Mouse (Mus musculus) midbrain, embryonic 10.5 days (tissue): Measurements from ENCODE around the gene Nox1. TPM values are rescaled to one million over a fixed set of nuclear protein-coding genes. Genes with fewer than 3 reads are reported as not detected.
A peak's percentile ranks its signal among the peaks of the same experiment; 100 is the strongest.

Experiments used
- DNase-seq: peaks from one replicate; pipeline ENCODE4 v3.0.0-alpha.2; 2017; ENCODE audit warnings: low spot score
- H3K27ac ChIP-seq: fragments of 300-500 bp; sonication (generic); replicated peaks from 2 replicates; pipeline ENCODE4 v1.5.1; 2016; ENCODE audit warnings: mild to moderate bottlenecking
- H3K27me3 ChIP-seq: fragments of 300-500 bp; sonication (generic); 2 replicates; pipeline ENCODE4 v1.6.1; 2016; ENCODE audit warnings: low read depth, mild to moderate bottlenecking; ENCODE audit not compliant: poor library complexity, severe bottlenecking
- H3K36me3 ChIP-seq: fragments of 300-500 bp; sonication (generic); 2 replicates; pipeline ENCODE4 v1.6.1; 2016; ENCODE audit warnings: mild to moderate bottlenecking, moderate library complexity
- H3K4me1 ChIP-seq: fragments of 300-500 bp; sonication (generic); 2 replicates; pipeline ENCODE4 v1.6.1; 2016
- H3K4me3 ChIP-seq: fragments of 300-500 bp; sonication (generic); 2 replicates; pipeline ENCODE4 v1.5.1; 2016; ENCODE audit warnings: mild to moderate bottlenecking, moderate library complexity
- H3K9me3 ChIP-seq: fragments of 300-500 bp; sonication (generic); replicated peaks from 2 replicates; pipeline ENCODE4 v1.6.1; 2016; ENCODE audit warnings: mild to moderate bottlenecking
- WGBS: fragments of 180-500 bp; shearing (Covaris S2); methylation state at CpG from one replicate; pipeline ENCODE4 v1.1.7; 2016; 5-methylcytosine and 5-hydroxymethylcytosine counted together
- microRNA-seq: library from miRNA; unstranded; fragments of <30 nt; microRNA quantifications from one replicate; pipeline ENCODE4, GENCODE M21; 2017
- polyA plus RNA-seq: library from polyadenylated mRNA; unstranded; fragments of >200 nt; fragmentation: Nextera tagmentation; extraction: Ambion mirVana; gene quantifications from 2 replicates; pipeline ENCODE4 v1.2.1, GENCODE M21; 2016

Gene Nox1
- polyA plus RNA-seq, 1 experiment from 2014 or later = not detected

- WGBS = 72% methylated on average over 2 of the region's 2 CpGs
- H3K27ac ChIP-seq = no peak overlapping the region
- no peak for DNase-seq
- no peak overlapping the region for H3K4me3 ChIP-seq
- H3K9me3 ChIP-seq = no peaks in the 10 kb centered on the region
- H3K4me1 ChIP-seq = no peaks in the 10 kb centered on the region
- H3K36me3 ChIP-seq = no peaks in the 10 kb centered on the region
- H3K27me3 ChIP-seq = peaks cover 43% of the 10 kb centered on the region
Measured at GRCm38 (mm10) chrX:134102641-134103040, 119.1 kb downstream of the Nox1 start.

GRCm38 (mm10) chrX:134085453-134085852 is 136.3 kb downstream of the Nox1 start:
- no peak overlapping the region for H3K4me3 ChIP-seq
- H3K27ac ChIP-seq = no peak overlapping the region
- peaks cover 41% of the 10 kb centered on the region for H3K36me3 ChIP-seq
- no peaks in the 10 kb centered on the region for H3K9me3 ChIP-seq
- DNase-seq = no peak
- H3K27me3 ChIP-seq = peaks cover 44% of the 10 kb centered on the region
- 58% methylated on average over 1 of the region's 1 CpGs for WGBS
- H3K4me1 ChIP-seq = no peaks in the 10 kb centered on the region

- H3K4me1 ChIP-seq = peaks cover 8% of the 10 kb centered on the region
- H3K9me3 ChIP-seq = peaks cover 4% of the 10 kb centered on the region; the same call in 1 of the 2 replicates
- no peak for DNase-seq
- peak overlapping the region; percentile 69 for H3K4me3 ChIP-seq
- 15% methylated on average over 10 of the region's 10 CpGs for WGBS
- H3K27me3 ChIP-seq = peaks cover 43% of the 10 kb centered on the region
- peaks cover 36% of the 10 kb centered on the region for H3K36me3 ChIP-seq
- H3K27ac ChIP-seq = peak overlapping the region; percentile 93
Measured at GRCm38 (mm10) chrX:134059764-134060163, 162.0 kb downstream of the Nox1 start.

GRCm38 (mm10) chrX:134058987-134059712 is 162.6 kb downstream of the Nox1 start, which contains the start of gene Cstf2:
Gene Cstf2, plus strand, starts transcription at chrX:134059187.
- Histone ChIP-seq H3K4me3 (peak within 1 kb of the TSS; percentile 69), H3K36me3 (peaks cover 30% of the 10 kb centered on the region), H3K27ac (peak within 1 kb of the TSS; percentile 93), H3K9me3 (peaks cover 4% of the 10 kb centered on the region; the same call in 1 of the 2 replicates), H3K4me1 (peaks cover 8% of the 10 kb centered on the region), H3K27me3 (peaks cover 41% of the 10 kb centered on the region)
- WGBS = 20% methylated on average over 69 of the region's 77 CpGs
- peak; percentile 91 for DNase-seq

GRCm38 (mm10) chrX:134058040-134058875 is 163.5 kb downstream of the Nox1 start:
- Histone ChIP-seq H3K27ac (no peak overlapping the region; the same call in 1 of the 2 replicates), H3K27me3 (peaks cover 47% of the 10 kb centered on the region)

GRCm38 (mm10) chrX:134056897-134057296 is 164.9 kb downstream of the Nox1 start:
- Histone ChIP-seq H3K36me3 (peaks cover 13% of the 10 kb centered on the region), H3K27ac (no peak overlapping the region), H3K9me3 (peaks cover 4% of the 10 kb centered on the region; the same call in 1 of the 2 replicates), H3K4me1 (peaks cover 8% of the 10 kb centered on the region), H3K27me3 (peaks cover 49% of the 10 kb centered on the region), H3K4me3 (no peak overlapping the region)
- DNase-seq = no peak
- WGBS = 80% methylated on average over 2 of the region's 2 CpGs

More at GRCm38 (mm10) chrX:134058040-134058875, 163.5 kb downstream of the Nox1 start:
- H3K36me3 ChIP-seq = peaks cover 26% of the 10 kb centered on the region
- DNase-seq = no peak
- peaks cover 4% of the 10 kb centered on the region; the same call in 1 of the 2 replicates for H3K9me3 ChIP-seq
- WGBS = 83% methylated on average over 14 of the region's 14 CpGs
- H3K4me1 ChIP-seq = peaks cover 8% of the 10 kb centered on the region
- peak overlapping the region; percentile 69 for H3K4me3 ChIP-seq

- WGBS = 76% methylated on average over 1 of the region's 1 CpGs
- H3K27ac ChIP-seq = no peak overlapping the region
- H3K4me1 ChIP-seq = no peaks in the 10 kb centered on the region
- no peak for DNase-seq
- peaks cover 27% of the 10 kb centered on the region for H3K27me3 ChIP-seq
- no peaks in the 10 kb centered on the region for H3K9me3 ChIP-seq
- H3K36me3 ChIP-seq = no peaks in the 10 kb centered on the region
- no peak overlapping the region for H3K4me3 ChIP-seq
Measured at GRCm38 (mm10) chrX:134048994-134049393, 172.8 kb downstream of the Nox1 start.

Small RNA genes within 50 kb of the gene (microRNA-seq; reads per million reads assigned to microRNA genes)
- gene Mir3112 = not detected

Other genes starting within 250 kb of the Nox1 start
- 0.86 and 1.3 TPM in 2 replicates for gene Sytl4, start 240.1 kb downstream of the Nox1 start, polyA plus RNA-seq
- 63.6 and 67.9 TPM in 2 replicates for gene Cstf2, start 162.8 kb downstream of the Nox1 start, polyA plus RNA-seq
- 0.05 TPM in 2 replicates for gene Xkrx, start 59.9 kb downstream of the Nox1 start, polyA plus RNA-seq
- not detected in 2 replicates for gene Arl13a, start 34.5 kb downstream of the Nox1 start, polyA plus RNA-seq
- gene Trmt2b, start 55.0 kb upstream of the Nox1 start, polyA plus RNA-seq = 7.6 and 8.4 TPM in 2 replicates
- gene Tmem35a, start 73.3 kb upstream of the Nox1 start, polyA plus RNA-seq = 10.7 and 18.4 TPM in 2 replicates
- 29.8 and 31.3 TPM in 2 replicates for gene Cenpi, start 86.1 kb upstream of the Nox1 start, polyA plus RNA-seq
- gene Drp2, start 182.6 kb upstream of the Nox1 start, polyA plus RNA-seq = 4.6 and 7.9 TPM in 2 replicates